Mouse (Mus musculus): ENCODE data around the gene Ube2v1. TPM values are rescaled to one million over a fixed set of nuclear protein-coding genes. Genes with fewer than 3 reads are reported as not detected.

Gene Ube2v1
- total and polyA plus RNA-seq, 3 experiments = 164 to 343 TPM; not detected in 1

GRCm38 (mm10) chr2:167559413-167559812, 72.5 kb downstream of the Ube2v1 start:
- Histone ChIP-seq H3K27me3 (ENCODE audit: control insufficient read depth in 1 of 2, insufficient read depth in 2 of 2, low read length in 2 of 2) (peaks cover 8 to 14% of the 10 kb centered on the region in 2 experiments), H3K36me3 (ENCODE audit: control insufficient read depth in 1 of 2, insufficient read depth in 2 of 2, low read length in 2 of 2) (no peaks in the 10 kb centered on the region), H3K9me3 (replicated peaks; ENCODE audit: insufficient read depth, low read length) (no peaks in the 10 kb centered on the region), H3K27ac (ENCODE audit: control insufficient read depth, low read depth, low read length) (no peak overlapping the region), H3K9ac (ENCODE audit: control insufficient read depth, low read depth, low read length, poor library complexity, severe bottlenecking) (no peak overlapping the region), H3K4me1 (ENCODE audit: control insufficient read depth in 1 of 2, insufficient read depth in 2 of 2, low read length in 2 of 2) (no peaks in the 10 kb centered on the region), H3K4me3 (ENCODE audit: control insufficient read depth in 1 of 2, insufficient read depth in 1 of 2, low read depth in 2 of 2, low read length in 2 of 2) (no peak overlapping the region), H3K79me2 (ENCODE audit: control insufficient read depth, insufficient read depth, low read length, poor library complexity) (no peaks in the 10 kb centered on the region)
- TF ChIP-seq TBP (IDR thresholded peaks at IDR 0.05; ENCODE audit: low read depth, low read length) (no peak), ETS1 (IDR thresholded peaks at IDR 0.05; ENCODE audit: low read depth, low read length) (no peak), MAZ (IDR thresholded peaks at IDR 0.05; ENCODE audit: low read depth, low read length) (no peak)
- no peak for DNase-seq (ENCODE audit: low read depth, low spot score)

Other genes with a start within 250 kb of the Ube2v1 start
- gene Slc9a8, start 210.4 kb downstream of the Ube2v1 start, total RNA-seq (2012; rRNA removed) = 15.6 and 16.7 TPM in 2 replicates
- 10 to 100 TPM in 1 of 2 experiments, not detected in 1; 25.8 TPM for gene Slc9a8, start 210.4 kb downstream of the Ube2v1 start, polyA plus RNA-seq (2012; ENCODE audit: insufficient read depth in 1 of 2, insufficient read length in 2 of 2, low read depth in 1 of 2, low replicate concordance in 2 of 2, missing spikeins in 1 of 2)
- 39.5 and 44.0 TPM in 2 replicates for gene Rnf114, start 139.4 kb downstream of the Ube2v1 start, total RNA-seq (2012; rRNA removed)
- gene Rnf114, start 139.4 kb downstream of the Ube2v1 start, polyA plus RNA-seq (2012; ENCODE audit: insufficient read depth in 1 of 2, insufficient read length in 2 of 2, low read depth in 1 of 2, low replicate concordance in 2 of 2, missing spikeins in 1 of 2) = 10 to 100 TPM in 1 of 2 experiments, not detected in 1; 49.2 TPM
- 9.4 and 9.8 TPM in 2 replicates for gene Spata2, start 139.2 kb downstream of the Ube2v1 start, total RNA-seq (2012; rRNA removed)
- gene Spata2, start 139.2 kb downstream of the Ube2v1 start, polyA plus RNA-seq (2012; ENCODE audit: insufficient read depth in 1 of 2, insufficient read length in 2 of 2, low read depth in 1 of 2, low replicate concordance in 2 of 2, missing spikeins in 1 of 2) = 10 to 100 TPM in 1 of 2 experiments, not detected in 1; 33.5 TPM
- gene Snai1, start 93.9 kb downstream of the Ube2v1 start, total RNA-seq (2012; rRNA removed) = 0.19 and 0.20 TPM in 2 replicates
- gene Snai1, start 93.9 kb downstream of the Ube2v1 start, polyA plus RNA-seq (2012; ENCODE audit: insufficient read depth in 1 of 2, insufficient read length in 2 of 2, low read depth in 1 of 2, low replicate concordance in 2 of 2, missing spikeins in 1 of 2) = under 1 TPM in 1 of 2 experiments, not detected in 1; 0.74 TPM
- gene Gm20431, start 29.4 kb upstream of the Ube2v1 start, total RNA-seq (2012; rRNA removed) = 5.2 and 8.1 TPM in 2 replicates
- 1 to 10 TPM in 1 of 2 experiments, not detected in 1; 5.9 TPM for gene Gm20431, start 29.4 kb upstream of the Ube2v1 start, polyA plus RNA-seq (2012; ENCODE audit: insufficient read depth in 1 of 2, insufficient read length in 2 of 2, low read depth in 1 of 2, low replicate concordance in 2 of 2, missing spikeins in 1 of 2)
- gene Cebpb, start 56.8 kb upstream of the Ube2v1 start, total RNA-seq (2012; rRNA removed) = 9.9 and 20.8 TPM in 2 replicates
- 10 to 100 TPM in 1 of 2 experiments, not detected in 1; 10.7 TPM for gene Cebpb, start 56.8 kb upstream of the Ube2v1 start, polyA plus RNA-seq (2012; ENCODE audit: insufficient read depth in 1 of 2, insufficient read length in 2 of 2, low read depth in 1 of 2, low replicate concordance in 2 of 2, missing spikeins in 1 of 2)
- 18.2 and 21.7 TPM in 2 replicates for gene Tmem189, start 57.7 kb upstream of the Ube2v1 start, total RNA-seq (2012; rRNA removed)
- 10 to 100 TPM in 1 of 2 experiments, not detected in 1; 46.5 TPM for gene Tmem189, start 57.7 kb upstream of the Ube2v1 start, polyA plus RNA-seq (2012; ENCODE audit: insufficient read depth in 1 of 2, insufficient read length in 2 of 2, low read depth in 1 of 2, low replicate concordance in 2 of 2, missing spikeins in 1 of 2)